Mouse (Mus musculus) liver, adult 2 months (tissue): ENCODE measurements at regions not wholly inside any gene's neighbourhood (a gene's known extent, or its start where the extent isn't known, plus 50 kb on each side); places are given as distances from the start of the nearest gene placed in this dataset.

Experiments
- DNase-seq: peaks from one replicate; pipeline ENCODE4 v3.0.0-alpha.2; 2011; ENCODE audit warnings: low read depth, low spot score; ENCODE audit errors: extremely low read depth
- H3K27ac ChIP-seq: fragments of 200-500 bp; replicated peaks from 2 replicates; pipeline ENCODE4 v1.5.1; 2012; ENCODE audit warnings: low read depth, mild to moderate bottlenecking, control low read depth, inconsistent platforms, low read length; ENCODE audit not compliant: insufficient read depth
- H3K27me3 ChIP-seq: fragments of 200-500 bp; 2 replicates; pipeline ENCODE4 v1.6.1; 2012; ENCODE audit warnings: mild to moderate bottlenecking, moderate library complexity, low read length, inconsistent platforms; ENCODE audit not compliant: control insufficient read depth, insufficient read depth
- H3K36me3 ChIP-seq: fragments of 200-500 bp; 2 replicates; pipeline ENCODE4 v1.6.1; 2012; ENCODE audit warnings: low read length, inconsistent platforms; ENCODE audit not compliant: control insufficient read depth, insufficient read depth
- H3K4me1 ChIP-seq: fragments of 200-500 bp; 2 replicates; pipeline ENCODE4 v1.6.1; 2011; ENCODE audit warnings: low read length; ENCODE audit not compliant: control insufficient read depth, insufficient read depth
- H3K4me3 ChIP-seq: fragments of 200-500 bp; 2 replicates; pipeline ENCODE4 v1.5.1; 2011; ENCODE audit warnings: low read depth, mild to moderate bottlenecking, control low read depth, low read length, moderate library complexity; ENCODE audit not compliant: insufficient read depth
- H3K79me2 ChIP-seq: fragments of 200-500 bp; 2 replicates; pipeline ENCODE4 v1.6.1; 2012; ENCODE audit warnings: inconsistent platforms, mild to moderate bottlenecking, low read length, moderate library complexity; ENCODE audit not compliant: control insufficient read depth, insufficient read depth
- H3K9ac ChIP-seq: fragments of 200-500 bp; 2 replicates; pipeline ENCODE4 v1.6.1; 2012; ENCODE audit warnings: low read depth, mild to moderate bottlenecking, control low read depth, inconsistent platforms, low read length
- CTCF ChIP-seq: fragments of 200-500 bp; IDR thresholded peaks from 2 replicates; pipeline ENCODE4 v1.5.1; 2011; ENCODE audit warnings: low read depth, low read length, control low read depth
- POLR2A ChIP-seq: fragments of 200-500 bp; IDR thresholded peaks from 2 replicates; pipeline ENCODE4 v1.6.1; 2011; ENCODE audit warnings: low read length, control low read depth; ENCODE audit not compliant: insufficient read depth; ENCODE audit errors: extremely low read depth
- WGBS: fragments of 180-500 bp; shearing (Covaris S2); methylation state at CpG from one replicate; pipeline ENCODE4 v1.1.7; 2018; 5-methylcytosine and 5-hydroxymethylcytosine counted together

DNA sequence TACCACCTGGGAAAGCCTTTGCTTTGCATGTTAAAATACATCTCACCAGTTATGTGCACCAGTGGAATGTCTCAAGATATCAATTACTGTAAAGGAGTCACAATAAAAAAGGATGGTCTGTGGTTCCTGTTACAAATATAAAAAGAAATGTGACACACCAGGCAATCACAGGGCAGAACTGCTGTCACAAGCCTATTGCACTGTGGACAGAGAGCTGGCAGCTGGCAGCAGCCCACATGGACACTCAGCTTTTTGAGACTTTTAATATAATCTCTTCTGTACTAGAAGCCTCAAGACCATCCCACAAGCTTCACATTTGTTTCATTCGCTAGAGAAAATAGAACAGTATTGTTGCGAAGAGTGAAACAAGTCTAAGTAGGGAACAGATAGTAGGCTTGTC is 197.7 kb downstream of the 1700129C05Rik start:
- H3K4me3 ChIP-seq, result no peak overlapping the region
- H3K79me2 ChIP-seq, result no peaks in the 10 kb centered on the region
- H3K4me1 ChIP-seq, result no peaks in the 10 kb centered on the region
- no peak for DNase-seq
- 95% methylated on average over 2 of the region's 2 CpGs for WGBS
- no peaks in the 10 kb centered on the region for H3K36me3 ChIP-seq
- 0 out of 2 replicates have a peak, but pooled peaks cover 2% of the 10 kb centered on the region for H3K27me3 ChIP-seq
- no peak for TF ChIP-seq CTCF
- no peak for TF ChIP-seq POLR2A
- no peak overlapping the region for H3K9ac ChIP-seq
- H3K27ac ChIP-seq, result no peak overlapping the region

DNA sequence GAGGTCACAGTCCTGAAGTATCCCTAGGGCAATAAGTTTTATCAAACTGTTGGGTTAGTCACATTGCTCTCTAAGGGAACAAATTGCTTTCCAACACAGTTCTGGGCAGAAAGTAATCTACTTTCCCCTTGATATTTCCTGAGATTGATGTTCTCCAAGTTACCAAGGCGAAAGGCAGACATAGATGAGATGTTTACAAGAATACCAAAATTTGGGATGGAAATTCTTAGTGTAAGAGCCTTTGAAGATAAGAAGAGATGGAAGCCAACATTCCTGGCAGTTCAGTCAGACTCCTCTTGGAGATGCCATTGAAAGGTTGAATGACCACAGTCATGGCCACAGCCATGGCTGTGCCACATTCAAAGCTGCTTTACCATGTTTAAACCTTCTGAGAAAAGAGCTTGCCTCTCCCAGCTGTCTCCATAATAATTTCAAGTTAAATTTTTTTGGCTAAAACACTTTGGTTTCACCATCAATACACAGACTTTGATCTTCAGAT is 199.4 kb downstream of the 1700129C05Rik start:
- no peak for DNase-seq
- H3K79me2 ChIP-seq, result no peaks in the 10 kb centered on the region
- H3K9ac ChIP-seq, result no peak overlapping the region
- H3K4me1 ChIP-seq, result no peaks in the 10 kb centered on the region
- no peak overlapping the region for H3K4me3 ChIP-seq
- TF ChIP-seq POLR2A (no peak), CTCF (no peak)
- 83% methylated on average over 1 of the region's 1 CpGs for WGBS
- no peak overlapping the region for H3K27ac ChIP-seq
- H3K27me3 ChIP-seq, result 0 out of 2 replicates have a peak, but pooled peaks cover 2% of the 10 kb centered on the region
- no peaks in the 10 kb centered on the region for H3K36me3 ChIP-seq

DNA sequence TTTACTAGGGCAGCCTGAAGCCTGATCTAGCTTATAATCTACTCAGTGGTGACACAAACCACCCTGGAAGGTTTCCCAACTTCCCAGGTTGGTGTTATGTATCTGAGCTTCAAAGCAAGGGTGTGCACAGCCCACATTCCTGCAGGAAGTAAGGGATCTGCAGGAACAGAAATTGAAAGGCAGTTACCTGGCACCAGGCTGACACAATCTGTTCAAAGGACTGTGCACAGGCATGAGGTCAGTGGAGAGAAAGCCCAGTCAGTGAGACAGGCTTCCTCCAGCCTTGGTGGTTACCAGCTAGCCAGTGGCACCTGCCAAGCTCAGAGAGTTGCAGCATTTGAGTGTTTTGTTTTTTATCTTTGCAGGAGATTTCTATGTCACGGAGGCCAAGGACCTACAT is 203.6 kb downstream of the 1700129C05Rik start:
- Histone ChIP-seq H3K79me2 (no peaks in the 10 kb centered on the region), H3K36me3 (no peaks in the 10 kb centered on the region), H3K4me3 (no peak overlapping the region), H3K27ac (no peak overlapping the region), H3K27me3 (no peaks in the 10 kb centered on the region), H3K9ac (no peak overlapping the region), H3K4me1 (no peaks in the 10 kb centered on the region)
- WGBS, result 65% methylated on average over 1 of the region's 1 CpGs
- DNase-seq, result no peak
- no peak for TF ChIP-seq POLR2A
- no peak for TF ChIP-seq CTCF

DNA sequence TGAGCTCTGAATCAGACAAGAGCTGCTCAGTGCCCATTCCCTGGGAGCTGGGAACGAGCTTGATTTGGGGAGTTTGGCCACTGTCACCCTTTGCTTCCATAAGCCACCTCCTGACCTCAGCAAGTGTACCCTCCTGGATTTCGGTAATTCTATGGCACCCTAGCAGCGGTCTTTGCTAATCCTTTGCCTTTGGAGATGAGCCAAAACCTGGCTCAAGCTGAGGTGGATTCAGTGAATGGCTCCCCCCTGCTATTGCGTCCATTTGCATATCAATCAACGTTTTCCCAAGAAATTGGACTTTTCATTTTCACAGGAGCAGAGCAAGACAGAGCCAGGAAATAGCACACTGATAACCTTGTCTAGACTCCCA is 204.1 kb downstream of the 1700129C05Rik start:
- Histone ChIP-seq H3K9ac (no peak overlapping the region), H3K36me3 (no peaks in the 10 kb centered on the region), H3K4me3 (no peak overlapping the region), H3K27ac (no peak overlapping the region), H3K27me3 (no peaks in the 10 kb centered on the region), H3K4me1 (no peaks in the 10 kb centered on the region), H3K79me2 (no peaks in the 10 kb centered on the region)
- no peak for TF ChIP-seq POLR2A
- no peak for TF ChIP-seq CTCF
- 59% methylated on average over 5 of the region's 5 CpGs for WGBS
- no peak for DNase-seq

DNA sequence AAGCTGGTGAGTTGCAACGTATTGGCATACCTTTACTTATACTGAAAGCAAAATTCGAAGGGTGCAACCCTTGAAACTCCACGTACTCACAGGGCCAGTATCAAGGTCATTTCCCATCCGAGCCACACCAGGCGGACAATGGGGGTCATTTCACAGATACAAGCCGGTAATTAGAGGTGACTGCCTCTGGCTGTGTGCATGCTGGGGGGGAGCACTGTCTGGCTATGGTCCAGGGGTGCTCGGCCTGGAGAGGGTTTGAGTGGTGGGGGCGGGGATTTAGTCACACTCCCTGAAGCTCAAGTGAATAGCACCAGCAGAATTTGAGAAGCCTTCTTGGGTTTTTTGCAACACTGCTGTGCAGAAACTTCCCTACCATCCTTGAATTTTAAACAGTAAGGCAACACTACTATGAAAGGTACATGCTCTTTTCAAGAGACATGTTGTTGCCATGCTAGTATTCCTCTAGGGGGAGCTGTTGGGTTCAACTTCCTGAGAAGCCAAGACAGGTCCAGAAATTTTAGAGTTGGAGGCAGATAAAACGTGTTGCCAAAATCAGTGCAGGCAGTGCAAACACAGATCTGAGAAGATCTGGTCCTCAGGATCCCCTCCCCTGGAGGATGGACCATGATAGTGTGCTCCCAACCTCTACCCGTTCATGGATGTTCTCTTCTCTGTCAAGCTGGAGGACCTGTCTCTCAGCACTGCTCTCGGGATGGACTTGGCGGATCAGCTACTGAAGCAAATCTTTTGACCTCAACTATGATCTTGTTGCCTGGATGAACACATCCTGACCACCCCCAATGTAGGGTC is 204.7 kb downstream of the 1700129C05Rik start:
- H3K27ac ChIP-seq, result no peak overlapping the region
- no peaks in the 10 kb centered on the region for H3K79me2 ChIP-seq
- TF ChIP-seq CTCF, result no peak
- TF ChIP-seq POLR2A, result no peak
- 79% methylated on average over 12 of the region's 12 CpGs for WGBS
- H3K4me1 ChIP-seq, result no peaks in the 10 kb centered on the region
- no peaks in the 10 kb centered on the region for H3K36me3 ChIP-seq
- no peak overlapping the region for H3K9ac ChIP-seq
- DNase-seq, result peak; percentile 10
- H3K4me3 ChIP-seq, result no peak overlapping the region
- H3K27me3 ChIP-seq, result no peaks in the 10 kb centered on the region

DNA sequence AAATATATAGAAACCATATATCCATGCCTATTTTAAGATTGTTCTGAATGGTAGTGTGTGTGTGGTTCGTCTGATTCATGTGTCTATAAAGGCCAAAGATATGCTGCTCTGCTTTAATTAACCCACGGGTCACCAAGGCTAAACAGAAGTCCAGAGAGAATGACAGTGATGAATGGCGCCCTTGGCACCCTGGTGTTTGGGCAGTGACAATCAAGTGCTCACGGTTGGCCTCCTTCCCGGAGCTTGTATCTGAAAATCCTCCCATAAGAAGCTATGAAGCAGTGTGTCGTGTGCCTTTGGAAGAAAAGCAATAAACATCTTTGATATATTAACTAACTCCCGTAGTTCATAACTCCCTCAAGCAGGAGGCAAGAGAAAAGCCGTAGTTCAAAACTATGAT is 205.4 kb downstream of the 1700129C05Rik start:
- Histone ChIP-seq H3K27ac (no peak overlapping the region), H3K9ac (no peak overlapping the region), H3K36me3 (no peaks in the 10 kb centered on the region), H3K4me1 (no peaks in the 10 kb centered on the region), H3K79me2 (no peaks in the 10 kb centered on the region), H3K27me3 (no peaks in the 10 kb centered on the region), H3K4me3 (no peak overlapping the region)
- 64% methylated on average over 8 of the region's 8 CpGs for WGBS
- TF ChIP-seq CTCF, result no peak
- no peak for TF ChIP-seq POLR2A
- no peak for DNase-seq
